Mouse (Mus musculus): ENCODE data around the gene Rnf149. TPM values are rescaled to one million over a fixed set of nuclear protein-coding genes. Genes with fewer than 3 reads are reported as not detected.

Gene Rnf149
- polyA plus RNA-seq, 1 experiment, result 24.4 TPM

- DNase-seq (ENCODE audit: low read depth), result no peak
- TF ChIP-seq POLR2A (IDR thresholded peaks at IDR 0.05; ENCODE audit: borderline replicate concordance, extremely low read depth, insufficient read depth, insufficient read length, poor library complexity, severe bottlenecking) (no peak), CTCF (IDR thresholded peaks at IDR 0.05; ENCODE audit: borderline replicate concordance, extremely low read depth, insufficient read depth, insufficient read length) (no peak)
Measured at GRCm38 (mm10) chr1:39526371-39527167, 50.6 kb downstream of the Rnf149 start.

GRCm38 (mm10) chr1:39525763-39526162, 51.4 kb downstream of the Rnf149 start:
- TF ChIP-seq POLR2A (IDR thresholded peaks at IDR 0.05; ENCODE audit: borderline replicate concordance, extremely low read depth, insufficient read depth, insufficient read length, poor library complexity, severe bottlenecking), result no peak
- no peak for TF ChIP-seq CTCF (IDR thresholded peaks at IDR 0.05; ENCODE audit: borderline replicate concordance, extremely low read depth, insufficient read depth, insufficient read length)
- no peak for DNase-seq (ENCODE audit: low read depth)

DNA sequence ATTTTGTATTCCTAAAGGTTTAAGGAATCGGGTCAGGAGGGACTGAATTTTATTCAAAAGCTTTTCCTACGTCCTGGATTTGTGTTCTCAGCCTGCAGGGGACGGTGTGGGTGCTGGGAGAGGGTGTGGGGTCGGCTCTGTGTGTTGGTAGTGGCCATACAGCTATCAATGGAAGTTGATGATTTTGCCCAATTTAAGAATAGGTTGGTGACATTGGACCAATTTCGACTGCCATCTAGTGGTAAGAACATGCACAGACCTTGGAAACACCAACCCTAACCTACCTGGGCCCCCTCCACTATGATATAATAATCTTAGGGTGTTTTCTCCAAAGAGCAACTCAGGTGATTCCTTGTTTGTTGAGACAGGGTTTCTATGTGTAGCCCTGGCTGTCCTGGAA, 54.7 kb downstream of the Rnf149 start:
- peak; percentile 60 for DNase-seq (ENCODE audit: low read depth)

DNA sequence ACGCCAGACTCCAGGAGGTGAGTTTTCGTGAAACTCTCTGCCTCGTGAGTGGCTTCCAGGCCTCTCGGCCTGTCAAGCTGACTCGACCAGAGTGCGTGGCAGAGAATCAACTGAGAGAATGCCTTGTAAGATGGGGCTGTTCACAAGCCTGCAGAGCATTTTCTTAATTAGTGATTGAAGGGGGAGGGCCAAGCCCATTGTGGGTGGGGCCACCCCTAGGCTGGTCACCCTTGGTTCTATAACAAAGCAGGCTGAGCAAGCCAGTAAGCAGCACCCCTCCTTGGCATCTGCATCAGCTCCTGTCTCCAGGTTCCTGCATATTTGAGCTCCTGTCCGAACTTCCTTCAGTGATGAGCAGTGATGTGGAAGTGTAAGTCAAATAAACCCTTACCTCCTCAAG, 55.9 kb downstream of the Rnf149 start:
- no peak for DNase-seq (ENCODE audit: low read depth)
- TF ChIP-seq POLR2A (IDR thresholded peaks at IDR 0.05; ENCODE audit: borderline replicate concordance, extremely low read depth, insufficient read depth, insufficient read length, poor library complexity, severe bottlenecking) (no peak), CTCF (IDR thresholded peaks at IDR 0.05; ENCODE audit: borderline replicate concordance, extremely low read depth, insufficient read depth, insufficient read length) (no peak)

More for the DNA sequence above, 54.7 kb downstream of the Rnf149 start:
- peak; percentile 65 for TF ChIP-seq CTCF (IDR thresholded peaks at IDR 0.05; ENCODE audit: borderline replicate concordance, extremely low read depth, insufficient read depth, insufficient read length)
- no peak for TF ChIP-seq POLR2A (IDR thresholded peaks at IDR 0.05; ENCODE audit: borderline replicate concordance, extremely low read depth, insufficient read depth, insufficient read length, poor library complexity, severe bottlenecking)

- TF ChIP-seq POLR2A (IDR thresholded peaks at IDR 0.05; ENCODE audit: borderline replicate concordance, extremely low read depth, insufficient read depth, insufficient read length, poor library complexity, severe bottlenecking), result no peak
- no peak for TF ChIP-seq CTCF (IDR thresholded peaks at IDR 0.05; ENCODE audit: borderline replicate concordance, extremely low read depth, insufficient read depth, insufficient read length)
- DNase-seq (ENCODE audit: low read depth), result no peak
Measured at GRCm38 (mm10) chr1:39515303-39515991, 61.8 kb downstream of the Rnf149 start.

- no peak for DNase-seq (ENCODE audit: low read depth)
- TF ChIP-seq POLR2A (IDR thresholded peaks at IDR 0.05; ENCODE audit: borderline replicate concordance, extremely low read depth, insufficient read depth, insufficient read length, poor library complexity, severe bottlenecking), result no peak
Measured at GRCm38 (mm10) chr1:39512183-39512582, 65.0 kb downstream of the Rnf149 start.

- TF ChIP-seq POLR2A (IDR thresholded peaks at IDR 0.05; ENCODE audit: borderline replicate concordance, extremely low read depth, insufficient read depth, insufficient read length, poor library complexity, severe bottlenecking), result no peak
- TF ChIP-seq CTCF (IDR thresholded peaks at IDR 0.05; ENCODE audit: borderline replicate concordance, extremely low read depth, insufficient read depth, insufficient read length), result no peak
- no peak for DNase-seq (ENCODE audit: low read depth)
Measured at GRCm38 (mm10) chr1:39511775-39512174, 65.4 kb downstream of the Rnf149 start.

- TF ChIP-seq POLR2A (IDR thresholded peaks at IDR 0.05; ENCODE audit: borderline replicate concordance, extremely low read depth, insufficient read depth, insufficient read length, poor library complexity, severe bottlenecking), result no peak
- no peak for TF ChIP-seq CTCF (IDR thresholded peaks at IDR 0.05; ENCODE audit: borderline replicate concordance, extremely low read depth, insufficient read depth, insufficient read length)
Measured at GRCm38 (mm10) chr1:39505600-39505999, 71.6 kb downstream of the Rnf149 start.

DNA sequence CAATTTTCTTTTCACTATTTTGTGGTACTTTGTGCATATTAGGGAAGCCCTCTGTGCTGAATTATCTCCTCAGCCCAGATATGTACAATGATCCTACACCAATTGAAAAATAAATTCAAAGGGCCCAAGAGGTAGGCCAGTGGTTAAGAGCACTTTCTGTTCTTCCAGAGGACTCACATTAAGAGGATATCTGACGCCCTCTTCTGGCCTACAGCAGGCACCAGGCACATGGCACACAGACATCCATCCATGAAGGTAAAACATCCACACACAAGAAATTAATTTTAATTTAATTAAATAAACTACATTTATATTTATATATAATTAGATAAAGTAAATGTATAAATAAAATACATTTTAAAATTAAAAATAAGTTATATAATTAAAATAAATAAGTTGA, 72.9 kb downstream of the Rnf149 start:
- peak; percentile 51 for DNase-seq (ENCODE audit: low read depth)
- TF ChIP-seq POLR2A (IDR thresholded peaks at IDR 0.05; ENCODE audit: borderline replicate concordance, extremely low read depth, insufficient read depth, insufficient read length, poor library complexity, severe bottlenecking) (no peak), CTCF (IDR thresholded peaks at IDR 0.05; ENCODE audit: borderline replicate concordance, extremely low read depth, insufficient read depth, insufficient read length) (peak; percentile 51; the same call in 1 of the 2 replicates)

More at GRCm38 (mm10) chr1:39505600-39505999, 71.6 kb downstream of the Rnf149 start:
- DNase-seq (ENCODE audit: low read depth), result no peak

GRCm38 (mm10) chr1:39502817-39503633, 74.2 kb downstream of the Rnf149 start:
- TF ChIP-seq POLR2A (IDR thresholded peaks at IDR 0.05; ENCODE audit: borderline replicate concordance, extremely low read depth, insufficient read depth, insufficient read length, poor library complexity, severe bottlenecking), result no peak
- DNase-seq (ENCODE audit: low read depth), result no peak

Other genes with a start within 250 kb of the Rnf149 start
- gene Rpl31, start 209.6 kb downstream of the Rnf149 start, polyA plus RNA-seq (2012; rRNA removed), result 1,108 and 1,128 TPM in 2 replicates
- 12.6 and 12.8 TPM in 2 replicates for gene Tbc1d8, start 98.7 kb downstream of the Rnf149 start, polyA plus RNA-seq (2012; rRNA removed)
- gene Cnot11, start 42.4 kb downstream of the Rnf149 start, polyA plus RNA-seq (2012; rRNA removed), result 23.5 and 27.7 TPM in 2 replicates
- gene Creg2, start 74.1 kb upstream of the Rnf149 start, polyA plus RNA-seq (2012; rRNA removed), result 1.4 and 4.7 TPM in 2 replicates
- gene Rfx8, start 143.6 kb upstream of the Rnf149 start, polyA plus RNA-seq (2012; rRNA removed), result 0.22 and 0.25 TPM in 2 replicates
- not detected in 2 replicates for gene Gm3646, start 227.9 kb upstream of the Rnf149 start, polyA plus RNA-seq (2012; rRNA removed)